Comparison of ENCODE assay signal across 27 mouse cellular contexts in genomic region chr11:95245456-95245855, GRCm38 (mm10). TPM values are rescaled to one million over a fixed set of nuclear protein-coding genes. Genes with fewer than 3 reads are reported as not detected.
"Had no signal": no experiment of that assay in that cellular context is flagged by ENCODE, and none has a peak within 500 bp of the region (broad histone marks: within the 10 kb centered on the region; RNA-seq: fewer than 3 reads in every experiment).

No protein-coding gene starts in this region.

- ATAC-seq: liver, embryonic 12.5 days; liver, postnatal 0 days; lung, postnatal 0 days; midbrain, embryonic 13.5 days; midbrain, embryonic 15.5 days; midbrain, embryonic 16.5 days had no signal

- DNase-seq: left cerebral cortex, postnatal 4 days; liver; liver, embryonic 13.5 days; liver, postnatal 0 days; lung, adult 18-20 months; lung, adult 2 months; lung, embryonic 14.5 days; lung, postnatal 10 days; lung, postnatal 14 days; lung, postnatal 36 days; lung, postnatal 4 days; midbrain, embryonic 14.5 days had no signal

RNA-seq across cellular contexts. Expression of gene Tac4, which starts 15.9 kb away (rescaled TPM):
- total RNA-seq: left cerebral cortex, adult 8-10 months; left cerebral cortex, postnatal 10 days; left cerebral cortex, postnatal 14 days; left cerebral cortex, postnatal 25 days; left cerebral cortex, postnatal 36 days; left cerebral cortex, postnatal 4 days; liver, adult 2 months; megakaryocyte progenitor cell, adult 5-6 weeks; megakaryocyte-erythroid progenitor cell, adult 5-6 weeks; midbrain, postnatal 0 days; monocyte, adult 5-6 weeks had no signal
